Mouse (Mus musculus) liver, embryonic 18 days (tissue): ENCODE measurements around the gene Sprr2h. TPM values are rescaled to one million over a fixed set of nuclear protein-coding genes. Genes with fewer than 3 reads are reported as not detected.

Experiments used
- polyA plus RNA-seq: library from polyadenylated mRNA; depleted of rRNA; stranded (reverse); fragments of >200 nt; gene quantifications from 2 replicates; pipeline ENCODE4 v1.2.3, GENCODE M21; 2012; rRNA removed

Sprr2h gene
- not detected in 2 replicates for polyA plus RNA-seq

GRCm38 (mm10) chr3:92385385-92385784, at the start of gene Sprr2h:
Gene Sprr2h (plus strand): TSS chr3:92385685.

GRCm38 (mm10) chr3:92338840-92339239, 46.6 kb upstream of the Sprr2h start, which contains the start of gene Sprr2d:
Gene Sprr2d (plus strand): TSS chr3:92339140.

GRCm38 (mm10) chr3:92351843-92352242, 33.6 kb upstream of the Sprr2h start, which contains the start of gene Sprr2e:
Gene Sprr2e (plus strand): TSS chr3:92352143.

GRCm38 (mm10) chr3:92364887-92365286, 20.6 kb upstream of the Sprr2h start, which contains the start of gene Sprr2f:
Gene Sprr2f (plus strand): TSS chr3:92365187.

GRCm38 (mm10) chr3:92407691-92408090, 22.2 kb downstream of the Sprr2h start, which contains the start of gene Sprr2i:
Gene Sprr2i (plus strand): TSS chr3:92407991.

GRCm38 (mm10) chr3:92417782-92418181, 32.3 kb downstream of the Sprr2h start, which contains the start of gene Sprr2j-ps:
Gene Sprr2j-ps (plus strand): TSS chr3:92418082.

GRCm38 (mm10) chr3:92429323-92429722, 43.8 kb downstream of the Sprr2h start, which contains the start of gene Gm9774:
Gene Gm9774 (minus strand): TSS chr3:92429423.

GRCm38 (mm10) chr3:92432282-92432681, 46.8 kb downstream of the Sprr2h start, which contains the start of gene Sprr2k:
Gene Sprr2k (plus strand): TSS chr3:92432582.

Other genes with a start within 250 kb of the Sprr2h start
- gene Lelp1, start 242.9 kb upstream of the Sprr2h start, polyA plus RNA-seq = not detected in 2 replicates
- gene Sprr2a1, start 169.9 kb upstream of the Sprr2h start, polyA plus RNA-seq = 0.02 and 0.04 TPM in 2 replicates
- gene Sprr2a2, start 169.8 kb upstream of the Sprr2h start, polyA plus RNA-seq = 0.50 and 2.6 TPM in 2 replicates
- gene Sprr2a3, start 100.3 kb upstream of the Sprr2h start, polyA plus RNA-seq = 0.10 TPM in 1 of 2 replicates, not detected in the other
- gene Sprr2b, start 69.1 kb upstream of the Sprr2h start, polyA plus RNA-seq = 0.05 TPM in 1 of 2 replicates, not detected in the other
- gene Sprr2d, start 46.5 kb upstream of the Sprr2h start, polyA plus RNA-seq = not detected in 2 replicates
- gene Sprr2e, start 33.5 kb upstream of the Sprr2h start, polyA plus RNA-seq = not detected in 2 replicates
- gene Sprr2f, start 20.5 kb upstream of the Sprr2h start, polyA plus RNA-seq = not detected in 2 replicates
- gene Sprr2i, start 22.3 kb downstream of the Sprr2h start, polyA plus RNA-seq = not detected in 2 replicates
- gene Sprr2j-ps, start 32.4 kb downstream of the Sprr2h start, polyA plus RNA-seq = not detected in 2 replicates
- 1.9 and 3.1 TPM in 2 replicates for gene Gm9774, start 43.7 kb downstream of the Sprr2h start, polyA plus RNA-seq
- not detected in 2 replicates for gene Sprr2k, start 46.9 kb downstream of the Sprr2h start, polyA plus RNA-seq
- not detected in 2 replicates for gene Sprr1b, start 53.1 kb downstream of the Sprr2h start, polyA plus RNA-seq
- gene Sprr3, start 73.0 kb downstream of the Sprr2h start, polyA plus RNA-seq = not detected in 2 replicates
- gene Sprr1a, start 100.2 kb downstream of the Sprr2h start, polyA plus RNA-seq = 0.13 and 0.34 TPM in 2 replicates
- not detected in 2 replicates for gene Sprr4, start 114.8 kb downstream of the Sprr2h start, polyA plus RNA-seq
- not detected in 2 replicates for gene 2310046K23Rik, start 148.8 kb downstream of the Sprr2h start, polyA plus RNA-seq
- 0.06 TPM in 2 replicates for gene Ivl, start 188.1 kb downstream of the Sprr2h start, polyA plus RNA-seq
- gene Smcp, start 203.3 kb downstream of the Sprr2h start, polyA plus RNA-seq = 1.7 and 3.4 TPM in 2 replicates
- not detected in 2 replicates for gene 2210017I01Rik, start 221.8 kb downstream of the Sprr2h start, polyA plus RNA-seq
- gene Lce6a, start 236.0 kb downstream of the Sprr2h start, polyA plus RNA-seq = 0.17 and 0.32 TPM in 2 replicates